Mouse (Mus musculus): ENCODE measurements at regions not wholly inside any gene's neighbourhood (a gene's known extent, or its start where the extent isn't known, plus 50 kb on each side); places are given as distances from the start of the nearest gene placed in this dataset.

DNA sequence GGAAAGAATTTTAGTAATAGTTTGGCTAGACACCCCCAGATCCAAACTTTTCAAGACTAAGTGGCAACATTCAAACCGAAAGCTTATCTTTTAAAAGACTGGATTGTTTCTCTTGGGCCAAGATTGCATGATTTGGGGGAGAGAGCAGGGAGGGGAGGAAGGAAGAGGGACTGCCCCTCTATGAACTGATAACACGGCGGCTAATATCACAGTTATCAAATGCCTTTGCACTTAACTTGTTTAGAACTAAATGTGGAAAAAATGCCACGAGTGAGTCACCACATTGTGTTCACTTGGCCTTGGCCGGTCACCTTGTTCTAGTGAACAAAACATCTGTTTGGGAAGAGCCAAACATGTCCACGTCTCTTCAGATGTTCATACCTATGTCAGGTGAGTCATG is 92.3 kb downstream of the Tes start:
- intact Hi-C loops (cut with DNase I; ENCODE audit: low total_unique reads), result no loop called here
- no peak for DNase-seq

DNA sequence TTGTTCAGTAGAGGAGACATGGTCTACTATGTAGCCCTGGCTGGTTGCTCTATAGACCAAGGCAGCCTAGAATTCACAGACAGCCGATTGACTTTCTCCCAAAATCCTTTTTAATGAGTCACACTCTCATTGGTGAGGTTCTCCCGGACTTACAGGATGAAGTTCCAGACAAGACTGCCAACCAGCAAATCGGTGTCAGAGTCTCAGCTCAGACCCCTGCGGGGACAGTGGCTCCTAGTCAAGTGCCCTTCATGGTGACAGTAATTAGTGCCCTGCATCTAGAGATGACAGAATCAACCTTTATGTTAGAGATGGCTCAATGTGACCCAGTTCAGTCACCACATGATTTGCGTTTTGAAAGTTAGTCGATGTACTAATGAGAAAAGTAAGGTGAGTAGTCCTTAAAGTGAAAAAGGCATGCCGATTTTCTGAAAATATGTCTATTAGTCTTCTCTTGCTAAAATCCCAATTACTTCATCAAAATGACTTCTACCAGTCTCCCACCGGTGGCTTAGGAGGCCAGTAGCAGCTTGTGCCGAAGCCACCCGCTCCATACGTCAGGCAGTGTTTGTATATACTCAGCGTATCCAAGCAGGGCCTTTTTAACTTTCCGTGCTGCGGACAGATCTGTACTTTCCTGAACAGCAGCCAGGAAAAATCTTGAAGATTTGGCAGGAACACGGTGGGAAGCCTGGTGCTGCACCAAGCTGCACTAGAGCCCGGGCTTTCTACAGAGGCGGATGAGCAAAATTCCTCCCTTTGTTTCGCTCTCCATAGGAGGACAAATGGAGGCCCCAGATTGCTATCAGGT is 105.2 kb downstream of the Tes start:
- intact Hi-C loops (cut with DNase I; ENCODE audit: low total_unique reads), result no loop called here

DNA sequence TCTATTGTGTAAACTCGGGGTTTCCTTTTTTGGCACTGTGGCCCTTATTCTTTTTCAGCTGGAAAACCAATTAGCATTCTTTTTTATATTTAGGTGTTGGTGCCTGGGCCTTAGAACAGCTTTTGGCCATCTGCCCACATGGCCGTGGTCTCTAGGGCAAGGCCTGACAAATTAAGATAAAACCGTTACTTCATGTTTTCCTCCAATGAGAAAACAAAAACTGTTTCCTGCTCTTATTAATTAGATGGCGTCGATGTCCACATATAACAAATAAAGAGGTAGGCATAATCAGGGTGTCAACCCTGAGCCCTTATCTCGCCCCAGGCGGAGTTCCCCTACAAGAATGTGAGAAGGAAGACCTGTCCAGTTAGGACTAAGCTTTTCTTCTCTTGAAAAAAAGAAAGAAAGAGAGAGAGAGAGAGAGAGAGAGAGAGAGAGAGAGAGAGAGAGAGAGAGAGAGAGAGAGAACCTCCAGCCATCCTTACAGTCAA is 105.9 kb downstream of the Tes start:
- intact Hi-C loops (cut with DNase I; ENCODE audit: low total_unique reads), result no loop called here
- DNase-seq, result peak; percentile 64

More for the DNA sequence above, 105.2 kb downstream of the Tes start:
- DNase-seq, result peak; percentile 47

DNA sequence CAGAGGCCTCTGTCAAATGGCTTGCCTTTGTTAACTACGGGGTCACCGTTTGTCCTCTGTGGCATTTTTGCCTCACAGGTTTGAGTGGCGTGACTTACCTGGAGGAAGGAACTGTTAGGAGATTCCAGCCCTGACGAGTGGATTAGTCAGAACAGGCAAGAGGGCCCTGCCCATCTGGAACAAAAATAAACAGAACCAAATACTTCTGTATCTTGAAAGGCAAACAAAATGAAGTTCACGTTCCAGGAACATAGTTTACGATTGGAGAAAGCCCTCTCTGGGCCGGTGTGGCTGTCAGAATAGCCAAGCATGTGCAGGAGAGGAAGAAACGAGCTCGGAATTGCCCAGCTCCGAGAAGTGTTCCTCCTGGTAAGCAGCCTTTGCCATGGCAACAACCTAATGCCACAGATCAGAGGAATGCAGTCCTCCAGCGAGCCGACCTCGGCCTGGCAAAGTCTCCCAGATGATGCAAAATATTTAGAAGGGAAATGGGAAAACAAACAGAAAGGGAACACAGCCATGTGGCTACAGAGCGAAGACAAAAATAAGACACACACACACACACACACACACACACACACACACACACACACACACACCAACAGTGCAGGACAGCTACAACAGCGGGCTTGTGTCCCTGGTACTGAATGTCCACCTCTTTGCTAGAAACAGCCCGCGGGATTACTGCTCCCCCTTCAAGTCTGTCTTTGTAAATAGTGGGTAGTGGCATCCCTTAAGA is 106.5 kb downstream of the Tes start:
- peak; percentile 26 for DNase-seq
- intact Hi-C loops (cut with DNase I; ENCODE audit: low total_unique reads), result no loop called here

DNA sequence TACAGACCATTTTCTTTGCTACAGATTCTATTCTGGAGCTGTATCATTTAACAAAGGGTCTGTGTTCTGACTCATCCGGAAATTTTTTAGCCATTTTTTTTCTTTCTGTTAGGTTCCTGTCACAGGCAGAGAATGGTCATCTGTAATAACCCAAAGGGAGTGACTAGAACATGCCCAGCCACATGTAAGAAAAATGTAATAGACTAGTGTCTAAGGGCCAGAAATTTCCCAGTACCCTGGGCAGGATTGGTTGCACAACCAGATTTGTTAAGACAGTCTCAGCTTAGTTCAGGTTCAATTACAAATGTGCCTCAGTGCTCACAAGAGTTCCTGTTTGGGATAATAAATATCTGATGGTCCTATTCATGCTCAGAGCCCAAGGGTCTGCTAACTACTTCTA is 107.1 kb downstream of the Tes start:
- no peak for DNase-seq
- intact Hi-C loops (cut with DNase I; ENCODE audit: low total_unique reads), result no loop called here

DNA sequence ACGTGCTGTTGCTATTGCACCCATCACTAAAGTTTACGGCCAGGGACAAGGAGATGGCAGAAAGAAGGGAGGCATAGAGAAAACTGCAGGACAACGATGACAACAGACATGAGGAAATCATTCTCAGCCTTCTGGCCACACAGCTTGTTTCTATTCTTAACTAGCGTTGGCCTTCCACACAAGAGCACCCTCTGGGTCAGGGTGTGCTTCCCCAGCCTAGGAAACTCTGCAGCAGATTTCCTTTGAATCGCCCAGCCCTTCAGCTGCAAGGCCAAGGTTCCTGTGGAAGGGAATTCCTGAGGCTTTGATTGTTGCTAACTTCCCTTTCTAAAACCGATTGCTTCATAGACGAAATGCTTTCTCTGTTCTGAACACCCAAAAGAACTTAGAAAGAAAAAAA is 103.8 kb upstream of the Cav2 start:
- DNase-seq, result peak; percentile 34
- intact Hi-C loops (cut with DNase I; ENCODE audit: low total_unique reads), result no loop called here

DNA sequence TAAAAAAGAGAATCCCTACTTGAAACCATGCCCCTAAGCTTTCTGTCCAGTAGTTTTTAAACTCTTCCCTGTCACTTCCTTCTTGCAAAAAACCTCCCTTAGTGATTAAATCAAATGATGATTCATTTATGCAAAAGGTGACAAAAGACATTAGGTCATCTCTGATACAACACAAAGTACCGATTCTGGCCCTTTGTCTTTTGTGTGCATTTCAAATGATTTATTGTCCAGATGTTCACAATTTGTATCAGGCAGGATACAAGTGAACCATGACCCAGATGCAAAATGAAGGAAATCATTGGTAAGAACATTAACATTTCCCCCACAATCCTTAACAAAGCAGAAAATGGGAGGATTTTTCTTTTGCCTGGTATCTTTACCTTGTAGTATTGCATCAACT is 101.5 kb upstream of the Cav2 start:
- intact Hi-C loops (cut with DNase I; ENCODE audit: low total_unique reads), result no loop called here

DNA sequence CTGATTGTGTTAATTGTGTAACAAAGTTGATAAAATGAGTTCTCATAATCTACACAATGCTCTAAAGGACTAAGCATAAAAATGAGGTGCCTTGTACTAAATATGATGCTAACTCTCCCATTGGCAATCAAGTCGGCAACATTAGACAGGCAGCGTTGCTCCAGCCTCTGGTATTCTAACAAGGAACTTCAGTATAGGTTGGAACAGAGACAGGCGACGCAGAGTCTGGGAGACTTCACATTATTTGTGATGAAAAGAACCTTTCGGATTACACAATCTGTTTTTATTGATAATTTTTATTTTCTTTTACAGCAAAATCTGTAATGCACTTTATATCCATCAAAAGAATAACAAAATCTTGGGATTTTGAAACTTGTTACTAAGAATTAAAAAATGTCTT is 94.4 kb upstream of the Cav2 start:
- DNase-seq, result no peak
- intact Hi-C loops (cut with DNase I; ENCODE audit: low total_unique reads), result no loop called here

More for the DNA sequence above, 101.5 kb upstream of the Cav2 start:
- no peak for DNase-seq

DNA sequence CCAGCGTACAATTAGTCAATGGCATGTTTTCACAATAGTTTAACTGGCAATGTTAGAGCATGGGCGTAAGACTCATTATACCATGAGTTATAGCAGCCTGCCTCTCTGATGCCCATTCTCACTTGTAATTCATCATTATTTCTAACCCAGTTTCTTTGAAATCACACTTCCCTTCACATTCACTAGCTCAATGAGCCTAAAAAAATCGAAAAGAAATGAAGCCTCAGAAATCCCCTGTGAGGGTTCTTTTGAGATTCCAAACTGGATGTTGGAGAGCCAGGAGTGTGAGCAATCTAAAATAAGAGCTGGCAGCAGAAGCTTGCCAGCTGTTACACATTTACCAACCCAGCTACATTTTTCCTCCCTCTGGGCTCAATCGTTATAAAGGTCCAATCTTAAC is 93.9 kb upstream of the Cav2 start:
- intact Hi-C loops (cut with DNase I; ENCODE audit: low total_unique reads), result no loop called here
- no peak for DNase-seq

DNA sequence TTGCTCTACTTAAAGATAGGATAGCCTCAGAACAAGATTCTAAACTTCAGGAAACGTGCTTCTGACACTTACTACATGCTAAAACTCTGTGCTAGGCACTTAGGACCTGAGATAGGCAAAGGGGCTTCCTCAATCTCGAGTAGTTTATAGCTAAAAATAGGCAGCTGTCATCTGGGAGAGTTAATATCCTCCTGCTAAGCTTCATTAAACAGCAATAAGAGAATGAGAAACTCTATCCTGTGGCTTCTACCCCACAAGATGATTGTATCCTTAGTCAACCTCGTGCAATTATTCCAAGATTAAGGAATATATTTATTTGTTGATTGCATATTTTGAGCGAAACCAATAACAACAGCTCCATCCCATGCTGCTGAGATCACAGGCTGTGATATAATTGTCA is 85.4 kb upstream of the Cav2 start:
- intact Hi-C loops (cut with DNase I; ENCODE audit: low total_unique reads), result no loop called here
- DNase-seq, result no peak

DNA sequence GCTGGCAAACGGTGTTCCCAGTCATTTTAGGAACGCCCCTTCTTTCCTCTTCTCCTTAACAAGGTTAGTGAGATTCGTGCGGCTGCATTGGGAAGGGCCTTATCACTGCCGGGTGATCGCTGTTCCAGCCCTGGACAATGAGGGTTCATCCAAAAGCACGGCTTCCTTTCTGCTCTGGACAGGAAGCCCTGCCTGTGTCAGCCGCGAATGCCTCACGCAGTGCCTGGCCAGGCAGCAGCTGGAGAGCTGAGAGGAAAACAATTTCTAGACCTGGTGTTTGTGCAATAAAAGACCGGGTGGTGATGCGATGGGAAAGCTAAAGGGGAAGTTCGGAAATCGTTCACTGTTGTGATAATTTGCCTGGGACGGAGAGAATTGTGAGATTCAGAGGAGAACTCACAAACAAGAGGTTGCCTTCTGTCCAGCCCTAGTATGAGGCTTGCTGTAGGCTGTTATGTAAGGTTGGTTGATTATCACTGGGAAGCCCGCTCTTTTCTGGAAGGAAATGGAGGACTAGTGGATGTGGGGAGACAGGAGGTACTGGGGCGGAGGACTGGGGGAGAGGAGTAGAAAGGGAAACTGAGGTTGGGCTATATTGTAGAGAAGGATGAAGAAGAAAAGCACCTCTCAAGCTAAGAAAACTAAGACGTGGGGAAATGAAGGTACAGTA is 83.1 kb upstream of the Cav2 start:
- peak; percentile 55 for DNase-seq

DNA sequence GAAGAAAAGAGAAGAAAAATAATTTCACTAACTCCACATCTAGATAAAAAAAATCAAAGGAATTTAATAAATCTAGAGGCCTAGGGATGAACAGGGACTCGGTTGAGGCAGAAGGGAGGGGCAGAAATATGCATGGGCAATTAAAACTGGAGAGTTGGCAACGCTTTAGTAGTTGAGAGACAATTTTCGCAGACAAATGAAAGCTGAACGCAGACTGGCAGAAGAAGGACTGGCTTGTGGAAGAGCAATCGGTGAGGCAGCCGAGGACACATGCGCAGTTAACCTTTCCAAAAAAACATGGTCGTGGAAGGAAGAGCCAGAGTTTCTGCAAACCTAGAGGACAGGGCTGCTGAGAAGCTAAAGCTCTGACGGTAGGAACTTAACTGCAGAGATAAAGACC is 82.1 kb upstream of the Cav2 start:
- intact Hi-C loops (cut with DNase I; ENCODE audit: low total_unique reads), result no loop called here

More for the DNA sequence above, 83.1 kb upstream of the Cav2 start:
- intact Hi-C loops (cut with DNase I; ENCODE audit: low total_unique reads), result no loop called here

DNA sequence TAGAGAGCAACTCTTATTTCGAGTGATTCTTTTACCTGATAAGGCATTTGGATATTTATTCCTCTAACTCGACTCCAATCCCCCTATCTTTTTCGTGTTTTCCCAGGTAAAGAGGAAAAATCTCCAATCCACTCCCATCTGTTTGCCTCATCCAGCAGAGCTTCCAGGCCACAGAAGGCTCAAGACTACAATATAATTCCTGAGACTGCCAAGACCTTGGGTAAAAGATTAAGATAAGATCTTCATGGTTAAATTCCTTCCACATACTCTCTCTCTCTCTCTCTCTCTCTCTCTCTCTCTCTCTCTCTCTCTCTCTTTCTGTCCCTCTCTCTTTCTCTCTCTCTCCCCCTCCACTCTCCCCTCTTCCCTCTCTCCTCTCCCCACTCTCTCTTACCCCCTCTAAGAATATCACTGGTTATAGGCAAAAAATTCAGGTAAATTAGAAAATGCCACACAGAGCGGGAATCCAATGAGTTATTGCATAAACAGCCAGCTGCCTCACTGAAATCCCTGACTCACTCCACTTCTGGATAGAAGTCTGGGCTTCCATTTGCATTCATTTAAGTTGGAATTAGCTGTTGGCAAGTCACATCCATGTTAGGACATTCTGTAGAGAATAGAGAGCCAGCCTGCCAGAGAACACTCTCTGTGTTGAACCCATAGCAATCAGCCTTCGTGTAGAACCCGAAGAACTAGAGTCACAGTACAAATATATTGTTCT is 78.9 kb upstream of the Cav2 start:
- intact Hi-C loops (cut with DNase I; ENCODE audit: low total_unique reads), result no loop called here
- no peak for DNase-seq

More for the DNA sequence above, 82.1 kb upstream of the Cav2 start:
- no peak for DNase-seq

DNA sequence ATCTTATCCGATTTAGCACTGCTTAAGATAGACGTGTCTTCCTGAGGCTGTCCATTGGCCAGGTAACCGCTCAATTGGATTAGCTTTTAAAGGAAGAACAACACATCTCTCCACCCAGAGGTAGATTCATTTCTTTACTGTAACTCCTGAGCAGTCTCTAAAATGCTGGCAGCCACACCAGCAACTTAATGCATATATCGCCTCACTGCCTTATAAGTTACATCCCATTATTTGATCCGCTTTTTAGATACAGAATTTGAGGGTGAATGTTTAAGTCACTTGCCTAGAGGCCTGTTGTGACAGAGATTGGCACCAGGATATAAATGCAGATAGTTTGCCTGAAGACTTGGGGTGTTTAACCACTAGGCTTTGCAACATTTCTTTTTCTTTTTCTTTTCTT is 77.7 kb upstream of the Cav2 start:
- no peak for DNase-seq
- intact Hi-C loops (cut with DNase I; ENCODE audit: low total_unique reads), result no loop called here

DNA sequence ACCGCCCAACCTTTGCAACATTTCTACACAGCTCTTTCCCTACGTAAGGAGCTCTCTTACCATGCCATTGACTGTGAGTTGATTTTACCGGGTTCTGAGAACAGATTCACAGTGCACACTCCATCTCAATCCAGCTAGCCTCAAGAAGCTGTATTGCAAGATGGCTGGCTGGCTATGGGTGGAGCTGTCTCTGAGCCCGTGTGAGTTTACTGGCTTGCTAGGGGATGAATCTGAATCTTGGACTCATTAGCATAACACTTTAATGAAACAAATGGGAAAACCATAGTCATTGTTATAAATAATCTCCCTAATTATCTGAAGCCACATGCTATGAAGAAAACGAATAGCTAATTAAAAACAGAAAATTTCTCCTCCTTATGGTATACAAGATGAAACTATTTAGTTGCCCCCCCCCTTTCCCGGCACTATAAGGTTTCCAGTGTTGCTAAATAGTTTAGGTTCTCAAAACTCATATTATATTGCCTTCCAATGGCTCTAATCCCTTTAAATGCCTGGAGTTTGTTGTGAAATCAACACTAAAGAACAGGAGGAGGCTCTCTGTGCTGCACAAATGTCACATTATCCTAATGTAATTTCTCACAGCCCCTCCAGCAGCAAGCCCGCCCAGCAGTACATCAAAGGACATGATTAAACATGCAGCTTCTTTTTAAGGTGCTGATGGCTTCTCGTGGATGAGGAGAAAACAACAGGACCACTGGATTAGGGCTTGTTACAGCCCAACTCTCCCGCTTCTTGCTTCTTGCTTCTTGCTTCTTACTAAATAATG is 76.9 kb upstream of the Cav2 start:
- intact Hi-C loops (cut with DNase I; ENCODE audit: low total_unique reads), result no loop called here
- DNase-seq, result no peak

DNA sequence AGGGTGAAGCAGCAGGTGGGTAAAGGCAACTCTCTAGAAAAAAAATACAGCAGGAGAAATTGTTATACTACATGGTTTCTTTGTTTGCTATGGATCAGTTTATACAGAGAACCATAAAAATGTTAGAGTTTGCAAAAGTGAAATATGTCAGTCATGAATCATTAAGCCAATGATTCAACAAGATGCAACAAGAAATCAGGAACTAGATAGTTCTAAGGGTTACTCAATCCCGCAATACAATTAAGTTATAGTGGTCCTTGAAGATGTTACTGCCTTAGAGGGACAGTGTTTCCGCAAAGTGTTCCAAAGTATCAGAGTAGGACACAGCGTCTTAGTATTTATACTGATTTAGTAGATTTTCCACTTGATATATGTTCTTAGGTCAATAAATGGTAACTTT is 74.1 kb upstream of the Cav2 start:
- DNase-seq, result no peak
- intact Hi-C loops (cut with DNase I; ENCODE audit: low total_unique reads), result no loop called here

DNA sequence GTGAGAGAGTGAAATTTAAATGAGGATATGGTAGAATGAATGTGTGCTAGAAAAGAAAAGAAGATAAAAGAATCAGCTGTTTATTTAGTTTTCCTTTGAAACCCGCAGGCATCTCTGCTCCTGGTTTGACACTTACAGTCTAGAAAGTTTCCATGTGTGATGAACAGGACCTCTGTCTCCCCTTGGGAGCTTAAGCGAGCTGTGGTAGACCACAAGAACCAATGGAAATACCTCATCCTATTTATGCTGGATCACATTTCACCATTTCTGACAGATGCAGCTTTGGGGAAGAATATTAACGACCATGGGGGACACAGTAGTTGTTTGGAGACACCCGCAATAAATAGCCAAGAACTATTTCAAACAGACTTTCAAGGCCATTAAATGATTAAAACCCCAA is 71.2 kb upstream of the Cav2 start:
- intact Hi-C loops (cut with DNase I; ENCODE audit: low total_unique reads), result no loop called here
- DNase-seq, result no peak

DNA sequence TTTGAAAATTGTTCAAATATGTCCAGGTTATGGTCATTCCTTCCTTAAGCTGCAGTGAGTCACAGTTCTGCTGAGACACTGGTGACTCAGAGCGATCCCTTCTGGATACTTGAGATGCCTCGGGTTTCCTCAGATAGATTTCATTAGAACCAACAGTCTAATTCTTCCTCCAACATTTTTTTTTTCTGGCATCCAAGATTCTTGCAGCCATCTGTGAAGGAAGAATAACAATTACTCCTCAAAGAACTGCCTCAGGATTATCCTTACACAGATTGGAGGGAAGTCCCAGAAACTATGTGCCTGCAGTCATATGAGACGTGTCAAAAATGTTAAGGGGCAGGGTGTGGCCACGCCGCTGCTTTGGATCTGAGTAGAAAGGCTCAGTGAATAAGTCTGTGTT is 69.6 kb upstream of the Cav2 start:
- no peak for DNase-seq
- intact Hi-C loops (cut with DNase I; ENCODE audit: low total_unique reads), result no loop called here

DNA sequence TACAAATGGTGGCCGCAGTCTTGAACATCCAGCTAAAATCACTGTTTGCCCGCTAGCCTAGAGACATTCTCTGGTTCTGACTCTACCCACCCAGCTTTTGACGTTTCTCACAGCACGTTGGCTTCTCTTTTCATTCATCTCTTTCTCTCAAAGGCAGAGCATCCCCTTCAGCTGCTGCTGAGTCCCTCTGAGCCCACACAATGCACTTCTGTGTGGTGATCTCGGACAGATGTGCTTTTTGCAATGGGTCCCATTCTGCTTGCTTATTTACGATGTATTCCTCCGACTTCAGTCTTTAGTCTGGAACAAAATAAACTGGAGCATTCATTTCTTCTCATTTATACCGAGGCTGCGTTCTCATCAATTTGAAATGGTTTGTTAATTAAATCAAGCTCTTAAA is 66.2 kb upstream of the Cav2 start:
- no peak for DNase-seq
- intact Hi-C loops (cut with DNase I; ENCODE audit: low total_unique reads), result no loop called here

Measured in gastrocnemius, postnatal 14 days (tissue).